Mouse (Mus musculus): ENCODE data around the gene Senp5. TPM values are rescaled to one million over a fixed set of nuclear protein-coding genes. Genes with fewer than 3 reads are reported as not detected.

Senp5 gene
- polyA plus RNA-seq, 1 experiment from 2014 or later, result 25.7 TPM

DNA sequence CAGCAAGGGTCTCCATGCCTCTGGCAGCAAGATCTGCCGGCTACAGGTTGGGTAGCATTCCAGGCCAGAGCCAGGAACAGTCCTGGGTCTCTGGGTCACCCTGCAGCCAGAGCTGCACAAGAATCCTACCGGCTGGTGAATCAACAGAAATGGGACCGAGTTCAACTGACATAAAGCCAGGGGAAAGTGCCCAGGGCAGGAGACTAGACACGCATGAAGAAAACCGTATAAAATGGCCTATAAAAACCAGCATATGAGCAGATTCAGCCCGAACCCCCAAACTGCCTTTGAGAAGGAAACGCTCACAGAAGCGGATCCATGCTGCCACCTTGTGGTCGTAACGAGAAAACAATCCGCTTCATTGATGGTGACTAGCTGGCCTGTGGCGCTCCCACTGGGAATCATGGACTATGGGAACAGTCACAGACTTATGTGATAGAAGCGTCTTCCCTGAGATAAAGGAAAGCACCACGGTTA, 84.8 kb downstream of the Senp5 start:
- Histone ChIP-seq H3K4me1 (peaks cover 3% of the 10 kb centered on the region; the same call in 1 of the 2 replicates), H3K36me3 (no peaks in the 10 kb centered on the region), H3K27ac (replicated peaks) (no peak overlapping the region), H3K27me3 (no peaks in the 10 kb centered on the region; the same call in 1 of the 2 replicates), H3K4me2 (replicated peaks) (peak overlapping the region; percentile 28; the same call in 1 of the 2 replicates), H3K4me3 (no peak overlapping the region), H3K9me3 (no peaks in the 10 kb centered on the region), H3K9ac (replicated peaks) (peak overlapping the region; percentile 32; the same call in 1 of the 2 replicates)
- 5% methylated on average over 14 of the region's 14 CpGs for WGBS
- 0 out of 2 replicates have a peak, but pooled peaks have one; percentile 23 for ATAC-seq (ENCODE audit: low FRiP score, low read depth)

DNA sequence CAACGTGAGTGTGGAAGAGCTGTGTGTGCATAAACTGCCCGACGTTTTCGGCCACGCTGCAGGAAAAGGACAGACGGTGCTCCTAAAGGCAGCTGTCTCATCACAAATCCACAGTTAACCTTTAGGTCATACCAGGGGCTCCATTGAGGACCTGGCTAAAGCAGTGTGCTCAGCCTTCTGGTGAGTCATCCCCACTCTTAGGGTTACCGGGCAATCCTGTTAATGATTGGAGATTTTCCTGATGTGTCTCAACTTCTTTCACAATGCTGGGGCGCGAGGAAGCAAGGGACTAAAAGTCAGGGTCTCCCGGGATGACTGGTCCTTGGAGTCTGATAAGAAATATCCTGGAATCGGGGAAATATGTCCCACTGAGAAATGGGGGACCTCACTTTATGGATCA, 85.3 kb downstream of the Senp5 start:
- no peak overlapping the region for H3K4me2 ChIP-seq (replicated peaks)
- H3K9ac ChIP-seq (replicated peaks), result peak overlapping the region; percentile 32; the same call in 1 of the 2 replicates
- peaks cover 3% of the 10 kb centered on the region; the same call in 1 of the 2 replicates for H3K4me1 ChIP-seq
- no peaks in the 10 kb centered on the region for H3K9me3 ChIP-seq
- 81% methylated on average over 11 of the region's 11 CpGs for WGBS
- ATAC-seq (ENCODE audit: low FRiP score, low read depth), result no peak
- H3K27ac ChIP-seq (replicated peaks), result no peak overlapping the region
- no peaks in the 10 kb centered on the region; the same call in 1 of the 2 replicates for H3K27me3 ChIP-seq
- H3K36me3 ChIP-seq, result no peaks in the 10 kb centered on the region
- H3K4me3 ChIP-seq, result no peak overlapping the region

DNA sequence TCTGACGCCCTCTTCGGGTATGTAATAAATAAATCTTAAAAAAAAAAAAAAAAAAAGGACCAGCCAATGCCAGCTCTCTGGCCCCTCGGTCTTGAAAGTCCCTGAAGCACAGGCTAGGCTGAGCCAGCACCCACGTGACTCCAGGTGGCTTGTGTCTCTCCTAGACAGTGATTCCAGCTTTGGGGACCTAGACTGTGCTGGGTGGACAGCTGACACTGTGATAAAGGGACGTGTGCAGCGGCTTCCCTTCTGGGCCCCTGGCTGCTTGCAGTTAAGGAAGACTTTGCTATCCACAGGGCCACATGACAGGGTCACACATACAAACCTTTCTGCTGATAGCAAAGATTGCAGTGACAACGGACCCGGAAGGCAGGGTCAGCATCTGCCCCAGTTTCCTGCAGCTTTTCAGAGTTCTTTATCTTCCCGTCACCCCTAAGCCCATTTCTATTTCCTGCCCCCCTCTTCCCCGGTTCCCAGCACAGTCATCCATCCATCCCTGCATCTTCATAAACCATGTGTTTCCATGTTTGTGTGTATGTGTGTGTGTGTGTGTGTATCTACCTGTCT, 92.7 kb downstream of the Senp5 start:
- Histone ChIP-seq H3K4me2 (replicated peaks) (no peak overlapping the region), H3K27me3 (peaks cover 9% of the 10 kb centered on the region; the same call in 1 of the 2 replicates), H3K36me3 (no peaks in the 10 kb centered on the region), H3K9ac (replicated peaks) (no peak overlapping the region), H3K27ac (replicated peaks) (no peak overlapping the region), H3K4me3 (no peak overlapping the region), H3K4me1 (peaks cover 10% of the 10 kb centered on the region), H3K9me3 (no peaks in the 10 kb centered on the region)
- 77% methylated on average over 10 of the region's 10 CpGs for WGBS
- ATAC-seq (ENCODE audit: low FRiP score, low read depth), result no peak

Small RNA genes lying within 50 kb of the gene (microRNA-seq; reads per million reads assigned to microRNA genes)
- not detected for gene Gm26269

Other genes with a start within 250 kb of the Senp5 start
- 0.10 and 0.22 TPM in 2 replicates for gene Meltf, start 124.5 kb downstream of the Senp5 start, polyA plus RNA-seq (2016; fragmentation: Nextera tagmentation; extraction: Ambion mirVana)
- 1.4 and 2.5 TPM in 2 replicates for gene Pigz, start 69.4 kb downstream of the Senp5 start, polyA plus RNA-seq (2016; fragmentation: Nextera tagmentation; extraction: Ambion mirVana)
- 81.7 and 83.7 TPM in 2 replicates for gene 0610012G03Rik, start 54.8 kb downstream of the Senp5 start, polyA plus RNA-seq (2016; fragmentation: Nextera tagmentation; extraction: Ambion mirVana)
- gene Ncbp2, start 54.8 kb downstream of the Senp5 start, polyA plus RNA-seq (2016; fragmentation: Nextera tagmentation; extraction: Ambion mirVana), result 131 and 135 TPM in 2 replicates
- 52.2 and 56.2 TPM in 2 replicates for gene Pak2, start 76.1 kb upstream of the Senp5 start, polyA plus RNA-seq (2016; fragmentation: Nextera tagmentation; extraction: Ambion mirVana)
- 133 and 137 TPM in 2 replicates for gene Pigx, start 96.5 kb upstream of the Senp5 start, polyA plus RNA-seq (2016; fragmentation: Nextera tagmentation; extraction: Ambion mirVana)
- gene Cep19, start 96.5 kb upstream of the Senp5 start, polyA plus RNA-seq (2016; fragmentation: Nextera tagmentation; extraction: Ambion mirVana), result 42.0 and 42.9 TPM in 2 replicates
- 6.9 and 9.9 TPM in 2 replicates for gene Nrros, start 162.3 kb upstream of the Senp5 start, polyA plus RNA-seq (2016; fragmentation: Nextera tagmentation; extraction: Ambion mirVana)
- not detected in 2 replicates for gene Bex6, start 176.5 kb upstream of the Senp5 start, polyA plus RNA-seq (2016; fragmentation: Nextera tagmentation; extraction: Ambion mirVana)
- 21.5 and 26.8 TPM in 2 replicates for gene Fbxo45, start 243.9 kb upstream of the Senp5 start, polyA plus RNA-seq (2016; fragmentation: Nextera tagmentation; extraction: Ambion mirVana)
- gene Wdr53, start 243.9 kb upstream of the Senp5 start, polyA plus RNA-seq (2016; fragmentation: Nextera tagmentation; extraction: Ambion mirVana), result 14.4 and 16.8 TPM in 2 replicates

Data from midbrain, embryonic 12.5 days (tissue).